Mouse (Mus musculus): Measurements from ENCODE around the gene Olfr522. TPM values are rescaled to one million over a fixed set of nuclear protein-coding genes. Genes with fewer than 3 reads are reported as not detected.

The Olfr522 gene
- total RNA-seq (2014; rRNA removed) (not detected in 2 replicates), polyA plus RNA-seq (2015; fragmentation: Nextera tagmentation; extraction: Ambion mirVana) (not detected in 2 replicates)

DNA sequence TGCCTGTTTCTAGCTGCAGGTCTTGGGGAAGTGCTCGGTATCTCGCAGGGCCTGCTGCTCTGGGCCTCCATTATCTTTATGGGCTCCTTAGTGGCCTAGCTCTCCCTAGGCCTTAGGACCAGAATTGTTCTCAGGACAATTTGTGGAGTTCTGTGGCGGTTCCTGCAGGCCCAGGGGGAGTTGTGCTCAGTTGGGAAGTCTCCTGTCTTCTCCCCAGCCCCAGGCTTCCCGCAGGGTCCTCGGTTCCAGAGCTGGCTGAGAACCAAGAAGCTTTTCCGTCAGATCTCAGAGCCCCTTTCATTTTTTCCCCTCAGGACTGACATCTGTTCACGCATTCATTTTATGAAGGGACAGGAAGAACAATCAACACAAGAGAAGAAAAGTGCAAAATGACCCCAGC, at the start of gene Olfr522:
Olfr522 (minus strand) TSS at position 101 of the 400 bp plus-strand sequence.
- 65% methylated on average over 7 of the region's 7 CpGs for WGBS
- Histone ChIP-seq H3K27me3 (ENCODE audit: insufficient read depth, low read length) (no peaks in the 10 kb centered on the region), H3K9me3 (ENCODE audit: low read length) (no peaks in the 10 kb centered on the region), H3K9ac (no peak within 1 kb of the TSS), H3K4me1 (ENCODE audit: insufficient read depth) (no peaks in the 10 kb centered on the region), H3K36me3 (ENCODE audit: insufficient read depth) (no peaks in the 10 kb centered on the region), H3K4me2 (ENCODE audit: low read depth) (no peak within 1 kb of the TSS), H3K27ac (ENCODE audit: low read depth, low read length) (no peak within 1 kb of the TSS), H3K4me3 (ENCODE audit: low read depth, low read length) (no peak within 1 kb of the TSS)
- no peak for TF ChIP-seq CTCF (IDR thresholded peaks at IDR 0.05; ENCODE audit: low read depth)
- ATAC-seq = no peak
- no peak for DNase-seq

DNA sequence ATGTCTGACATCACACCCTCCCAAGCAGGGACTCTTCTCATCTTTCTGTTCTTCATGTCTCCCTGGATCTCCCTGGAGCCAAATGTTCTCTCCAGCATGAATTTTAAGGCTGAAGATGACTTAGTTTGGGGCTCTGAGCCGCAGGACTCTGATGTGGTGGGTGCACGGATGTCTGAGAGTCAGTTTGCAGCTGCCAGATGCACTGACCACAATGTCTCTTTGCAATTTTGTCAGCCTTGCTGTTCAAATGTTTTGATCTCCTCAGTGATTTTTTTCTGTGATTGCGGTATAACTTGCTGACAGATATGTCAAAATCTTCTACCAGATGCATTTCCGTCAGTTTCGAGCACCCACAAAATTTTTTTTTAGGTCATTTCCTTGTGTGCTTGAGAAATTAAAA, 49.3 kb upstream of the Olfr522 start:
- no peak for TF ChIP-seq CTCF (IDR thresholded peaks at IDR 0.05; ENCODE audit: low read depth)
- 82% methylated on average over 5 of the region's 5 CpGs for WGBS
- H3K4me1 ChIP-seq (ENCODE audit: insufficient read depth) = no peaks in the 10 kb centered on the region
- H3K4me2 ChIP-seq (ENCODE audit: low read depth) = no peak overlapping the region
- ATAC-seq (no peak), DNase-seq (no peak)
- H3K9me3 ChIP-seq (ENCODE audit: low read length) = no peaks in the 10 kb centered on the region
- no peaks in the 10 kb centered on the region for H3K36me3 ChIP-seq (ENCODE audit: insufficient read depth)
- H3K27ac ChIP-seq (ENCODE audit: low read depth, low read length) = no peak overlapping the region
- no peaks in the 10 kb centered on the region for H3K27me3 ChIP-seq (ENCODE audit: insufficient read depth, low read length)
- H3K9ac ChIP-seq = no peak overlapping the region
- H3K4me3 ChIP-seq (ENCODE audit: low read depth, low read length) = no peak overlapping the region

DNA sequence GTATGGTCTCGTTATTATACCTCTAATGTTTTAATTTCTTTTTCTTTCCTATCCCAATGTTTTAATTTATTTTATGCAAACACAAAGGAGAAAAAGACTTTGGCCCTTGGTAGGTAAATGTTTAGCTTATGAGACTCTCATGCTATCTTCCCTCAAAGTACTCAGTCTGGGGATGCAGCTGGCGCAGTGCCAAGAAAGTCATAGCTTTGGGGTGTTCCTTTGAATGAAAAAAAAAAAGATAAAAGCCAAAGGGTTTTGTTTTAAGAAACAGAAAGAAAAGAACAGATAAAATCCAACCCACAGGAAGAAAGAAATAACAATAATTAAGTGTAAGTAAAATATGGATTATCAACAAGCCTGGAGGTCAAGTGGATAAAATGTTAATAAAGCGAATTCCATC, 44.1 kb upstream of the Olfr522 start:
- H3K27me3 ChIP-seq (ENCODE audit: insufficient read depth, low read length) = no peaks in the 10 kb centered on the region
- H3K9me3 ChIP-seq (ENCODE audit: low read length) = no peaks in the 10 kb centered on the region
- no peaks in the 10 kb centered on the region for H3K36me3 ChIP-seq (ENCODE audit: insufficient read depth)
- no peak for DNase-seq
- ATAC-seq = no peak
- H3K4me2 ChIP-seq (ENCODE audit: low read depth) = no peak overlapping the region
- H3K27ac ChIP-seq (ENCODE audit: low read depth, low read length) = no peak overlapping the region
- H3K9ac ChIP-seq = no peak overlapping the region
- TF ChIP-seq CTCF (IDR thresholded peaks at IDR 0.05; ENCODE audit: low read depth) = no peak
- H3K4me1 ChIP-seq (ENCODE audit: insufficient read depth) = no peaks in the 10 kb centered on the region
- no peak overlapping the region for H3K4me3 ChIP-seq (ENCODE audit: low read depth, low read length)
- 89% methylated on average over 3 of the region's 3 CpGs for WGBS

DNA sequence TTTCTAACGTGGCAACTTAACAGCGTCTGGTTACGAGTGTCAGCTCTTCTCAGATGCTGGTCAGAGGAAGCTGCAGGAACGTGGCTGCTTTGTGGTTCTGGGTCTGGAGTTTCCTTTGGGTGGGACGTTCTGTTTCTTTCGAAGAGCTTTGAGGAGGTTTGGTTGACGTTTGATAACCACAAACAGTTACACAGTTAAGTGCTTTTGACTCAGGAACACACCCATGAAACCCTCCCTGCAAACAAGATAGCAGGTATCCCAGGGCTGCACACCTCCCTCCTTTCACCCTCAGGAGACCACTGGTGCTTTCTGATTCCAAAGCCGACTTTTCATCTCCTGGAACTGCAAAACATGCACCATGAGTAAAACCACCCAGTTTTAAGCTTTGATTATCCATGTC, 43.6 kb upstream of the Olfr522 start:
- Histone ChIP-seq H3K27me3 (ENCODE audit: insufficient read depth, low read length) (no peaks in the 10 kb centered on the region), H3K36me3 (ENCODE audit: insufficient read depth) (no peaks in the 10 kb centered on the region), H3K9ac (no peak overlapping the region), H3K9me3 (ENCODE audit: low read length) (no peaks in the 10 kb centered on the region), H3K4me3 (ENCODE audit: low read depth, low read length) (no peak overlapping the region), H3K4me1 (ENCODE audit: insufficient read depth) (no peaks in the 10 kb centered on the region), H3K4me2 (ENCODE audit: low read depth) (no peak overlapping the region), H3K27ac (ENCODE audit: low read depth, low read length) (no peak overlapping the region)
- no peak for ATAC-seq
- WGBS = 75% methylated on average over 8 of the region's 8 CpGs
- no peak for DNase-seq
- TF ChIP-seq CTCF (IDR thresholded peaks at IDR 0.05; ENCODE audit: low read depth) = no peak

DNA sequence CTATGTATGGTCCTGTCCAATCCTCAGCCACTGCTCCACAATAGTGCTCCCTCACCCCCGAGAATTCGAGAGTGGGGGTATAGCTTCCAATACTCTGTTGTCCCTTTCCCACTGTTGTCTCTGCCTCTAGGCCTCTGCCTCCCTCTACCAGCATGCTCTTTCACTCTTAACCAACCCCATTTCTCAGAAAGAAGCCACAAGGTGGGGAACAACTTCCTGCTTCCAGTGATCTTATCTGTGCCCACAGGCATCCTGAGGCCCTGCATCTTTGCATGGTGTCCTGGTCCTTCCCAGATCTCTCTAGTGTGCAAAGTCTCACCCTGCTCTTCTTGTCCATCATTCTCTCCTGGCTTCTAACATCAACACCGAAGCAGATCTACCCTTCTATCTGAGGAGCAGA, 42.3 kb upstream of the Olfr522 start:
- no peak overlapping the region for H3K4me2 ChIP-seq (ENCODE audit: low read depth)
- DNase-seq (no peak), ATAC-seq (no peak)
- no peaks in the 10 kb centered on the region for H3K9me3 ChIP-seq (ENCODE audit: low read length)
- H3K4me3 ChIP-seq (ENCODE audit: low read depth, low read length) = no peak overlapping the region
- WGBS = 82% methylated on average over 3 of the region's 3 CpGs
- H3K4me1 ChIP-seq (ENCODE audit: insufficient read depth) = no peaks in the 10 kb centered on the region
- TF ChIP-seq CTCF (IDR thresholded peaks at IDR 0.05; ENCODE audit: low read depth) = no peak
- H3K36me3 ChIP-seq (ENCODE audit: insufficient read depth) = no peaks in the 10 kb centered on the region
- H3K27me3 ChIP-seq (ENCODE audit: insufficient read depth, low read length) = no peaks in the 10 kb centered on the region
- H3K27ac ChIP-seq (ENCODE audit: low read depth, low read length) = no peak overlapping the region
- no peak overlapping the region for H3K9ac ChIP-seq

DNA sequence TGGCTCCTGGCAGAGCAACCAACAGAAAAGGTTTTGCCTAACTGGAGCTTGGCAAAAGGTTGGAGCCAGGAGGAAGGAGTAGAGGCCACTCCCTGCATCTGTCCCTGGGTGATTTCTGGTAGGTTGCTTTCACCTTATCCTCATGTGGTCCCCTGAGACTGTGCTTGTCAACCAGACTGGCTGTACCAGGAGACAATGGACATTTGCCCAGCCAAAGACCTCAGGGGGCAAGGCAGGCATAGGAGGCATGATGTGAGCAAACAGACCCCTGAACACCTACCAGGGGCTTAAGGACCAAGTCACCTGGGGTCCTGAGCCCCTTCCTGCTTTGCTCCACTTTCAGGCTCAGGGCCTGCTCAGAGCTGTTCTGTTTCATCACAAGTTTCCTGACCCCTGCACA, 41.3 kb upstream of the Olfr522 start, which contains the start of gene Olfr524:
Olfr524 (minus strand) TSS at position 101 of the 400 bp plus-strand sequence.
- no peaks in the 10 kb centered on the region for H3K4me1 ChIP-seq (ENCODE audit: insufficient read depth)
- no peak within 1 kb of the TSS for H3K4me2 ChIP-seq (ENCODE audit: low read depth)
- H3K27me3 ChIP-seq (ENCODE audit: insufficient read depth, low read length) = no peaks in the 10 kb centered on the region
- ATAC-seq (no peak), DNase-seq (no peak)
- H3K27ac ChIP-seq (ENCODE audit: low read depth, low read length) = no peak within 1 kb of the TSS
- no peaks in the 10 kb centered on the region for H3K9me3 ChIP-seq (ENCODE audit: low read length)
- no peaks in the 10 kb centered on the region for H3K36me3 ChIP-seq (ENCODE audit: insufficient read depth)
- no peak within 1 kb of the TSS for H3K9ac ChIP-seq
- no peak within 1 kb of the TSS for H3K4me3 ChIP-seq (ENCODE audit: low read depth, low read length)
- no peak for TF ChIP-seq CTCF (IDR thresholded peaks at IDR 0.05; ENCODE audit: low read depth)

DNA sequence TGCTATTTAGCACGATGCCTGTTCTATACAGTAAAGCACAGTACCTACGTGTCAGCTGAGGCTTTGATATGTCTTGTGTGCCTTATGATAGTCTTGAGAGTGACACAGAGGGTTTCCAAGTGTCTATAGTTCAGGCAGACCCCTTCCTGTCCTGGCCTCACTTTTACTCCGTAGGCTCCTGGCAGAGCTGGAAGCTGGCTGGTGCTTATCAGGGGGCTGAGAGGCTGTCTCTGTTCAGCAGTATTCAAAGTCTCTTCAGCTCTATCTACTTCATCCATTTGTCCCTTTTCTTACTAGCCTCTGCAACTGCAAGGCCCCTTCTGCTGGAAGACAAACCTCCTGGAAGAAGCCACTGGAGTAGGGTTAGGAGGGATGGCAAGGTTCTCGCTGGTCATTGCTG, 36.5 kb upstream of the Olfr522 start:
- Histone ChIP-seq H3K4me2 (ENCODE audit: low read depth) (no peak overlapping the region), H3K36me3 (ENCODE audit: insufficient read depth) (no peaks in the 10 kb centered on the region), H3K4me1 (ENCODE audit: insufficient read depth) (no peaks in the 10 kb centered on the region), H3K9me3 (ENCODE audit: low read length) (no peaks in the 10 kb centered on the region), H3K4me3 (ENCODE audit: low read depth, low read length) (no peak overlapping the region), H3K9ac (no peak overlapping the region), H3K27me3 (ENCODE audit: insufficient read depth, low read length) (no peaks in the 10 kb centered on the region), H3K27ac (ENCODE audit: low read depth, low read length) (no peak overlapping the region)
- 93% methylated on average over 4 of the region's 4 CpGs for whole genome bisulfite sequencing
- DNase-seq (no peak), ATAC-seq (no peak)
- TF ChIP-seq CTCF (IDR thresholded peaks at IDR 0.05; ENCODE audit: low read depth) = no peak

DNA sequence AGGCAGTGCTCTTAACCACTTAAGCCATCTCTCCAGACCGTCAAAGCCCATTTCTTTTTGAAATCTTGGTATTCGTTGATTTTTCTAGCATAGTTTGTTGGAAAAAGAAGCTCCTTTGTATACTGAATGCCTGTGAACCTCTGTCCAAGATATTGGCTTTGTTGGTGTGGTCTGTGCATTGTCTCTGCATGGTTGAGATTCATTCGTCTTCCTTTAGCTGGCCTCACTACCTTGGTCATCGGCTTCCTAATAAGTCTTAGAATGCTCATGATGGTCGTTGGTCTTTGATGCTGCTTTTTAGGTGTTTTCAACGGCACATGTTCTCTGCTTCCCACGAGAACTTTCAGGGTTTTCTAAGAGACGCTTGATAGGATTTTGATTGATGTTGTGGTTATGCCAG, 31.4 kb upstream of the Olfr522 start:
- H3K27me3 ChIP-seq (ENCODE audit: insufficient read depth, low read length) = no peaks in the 10 kb centered on the region
- DNase-seq (no peak), ATAC-seq (no peak)
- H3K9ac ChIP-seq = no peak overlapping the region
- no peak overlapping the region for H3K4me2 ChIP-seq (ENCODE audit: low read depth)
- H3K9me3 ChIP-seq (ENCODE audit: low read length) = no peaks in the 10 kb centered on the region
- H3K4me3 ChIP-seq (ENCODE audit: low read depth, low read length) = no peak overlapping the region
- WGBS = 84% methylated on average over 8 of the region's 8 CpGs
- no peaks in the 10 kb centered on the region for H3K4me1 ChIP-seq (ENCODE audit: insufficient read depth)
- no peak for TF ChIP-seq CTCF (IDR thresholded peaks at IDR 0.05; ENCODE audit: low read depth)
- H3K27ac ChIP-seq (ENCODE audit: low read depth, low read length) = no peak overlapping the region
- H3K36me3 ChIP-seq (ENCODE audit: insufficient read depth) = no peaks in the 10 kb centered on the region
